Mouse (Mus musculus): ENCODE data around the gene Gm17359. TPM values are rescaled to one million over a fixed set of nuclear protein-coding genes. Genes with fewer than 3 reads are reported as not detected.
A peak's percentile ranks its signal among the peaks of the same experiment; 100 is the strongest.

Gene Gm17359
- not detected for total RNA-seq (2021)

DNA sequence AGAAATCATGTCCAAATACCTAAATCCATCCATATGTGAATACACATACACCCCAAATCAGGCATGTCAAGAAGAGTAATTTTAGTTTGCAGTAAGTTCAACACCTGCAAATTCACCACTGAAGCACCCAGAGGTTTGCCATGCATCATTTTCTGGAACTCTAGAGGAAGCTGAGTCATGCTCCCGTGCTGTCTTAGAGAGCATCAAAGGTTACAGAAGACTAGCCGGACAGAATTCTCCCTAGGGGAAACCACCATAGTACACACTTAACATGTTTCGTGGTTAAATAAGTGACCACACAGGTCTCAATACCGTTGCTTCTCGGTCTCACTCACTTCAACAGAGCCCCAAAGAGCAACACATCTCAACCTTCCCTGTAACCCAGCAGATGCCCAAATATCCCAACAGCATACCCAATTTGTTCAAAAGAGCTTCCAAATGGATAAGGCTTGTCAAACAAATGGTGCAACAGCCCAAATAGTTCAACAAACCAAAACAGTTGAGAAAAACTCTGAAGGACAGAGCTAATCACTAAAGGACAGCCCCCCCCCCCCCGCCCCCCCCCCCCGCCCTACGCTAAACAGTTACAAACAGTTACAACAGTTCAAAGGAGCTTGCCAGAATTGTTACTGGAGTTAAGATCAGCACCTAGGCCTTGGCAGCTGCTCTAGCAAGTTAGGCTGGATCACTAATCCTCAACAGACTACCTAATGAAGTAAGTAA lies at the start of gene Gm17359:
TSS of gene Gm17359 (plus strand) at position 618 of the 723 bp plus-strand sequence.
- DNase-seq (ENCODE audit: low spot score), result no peak
- intact Hi-C loops (cut with DNase I), result no loop called here

DNA sequence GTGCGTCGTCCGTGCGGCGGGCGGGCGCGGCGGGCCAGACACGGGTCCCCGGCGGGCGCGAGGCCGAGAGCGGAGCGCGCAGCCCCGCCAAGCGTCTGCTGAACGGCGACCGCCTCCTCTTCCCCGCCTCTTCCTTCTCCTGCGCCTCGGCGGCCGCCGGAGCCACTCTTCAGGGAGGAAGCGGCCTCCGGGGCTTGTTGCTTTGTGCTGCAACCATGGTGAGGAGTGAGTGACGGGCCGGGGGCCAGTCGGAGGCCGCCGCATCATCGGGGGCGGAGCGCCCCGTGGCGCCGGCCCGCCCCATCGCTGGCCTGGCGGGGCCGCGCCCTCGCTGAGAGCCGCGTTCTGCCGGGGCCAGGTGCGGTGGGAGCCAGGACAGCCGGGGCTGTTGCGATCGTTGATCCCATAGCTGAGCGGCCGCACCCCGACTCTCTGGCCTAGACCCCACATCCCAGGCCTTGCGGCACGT lies 49.3 kb upstream of the Gm17359 start:
- intact Hi-C loops (cut with DNase I), result loop anchor here (5.0 kb wide), 1 partner anchor 300 kb away; no protein-coding TSS in a partner anchor
- peak; percentile 95 for DNase-seq (ENCODE audit: low spot score)

DNA sequence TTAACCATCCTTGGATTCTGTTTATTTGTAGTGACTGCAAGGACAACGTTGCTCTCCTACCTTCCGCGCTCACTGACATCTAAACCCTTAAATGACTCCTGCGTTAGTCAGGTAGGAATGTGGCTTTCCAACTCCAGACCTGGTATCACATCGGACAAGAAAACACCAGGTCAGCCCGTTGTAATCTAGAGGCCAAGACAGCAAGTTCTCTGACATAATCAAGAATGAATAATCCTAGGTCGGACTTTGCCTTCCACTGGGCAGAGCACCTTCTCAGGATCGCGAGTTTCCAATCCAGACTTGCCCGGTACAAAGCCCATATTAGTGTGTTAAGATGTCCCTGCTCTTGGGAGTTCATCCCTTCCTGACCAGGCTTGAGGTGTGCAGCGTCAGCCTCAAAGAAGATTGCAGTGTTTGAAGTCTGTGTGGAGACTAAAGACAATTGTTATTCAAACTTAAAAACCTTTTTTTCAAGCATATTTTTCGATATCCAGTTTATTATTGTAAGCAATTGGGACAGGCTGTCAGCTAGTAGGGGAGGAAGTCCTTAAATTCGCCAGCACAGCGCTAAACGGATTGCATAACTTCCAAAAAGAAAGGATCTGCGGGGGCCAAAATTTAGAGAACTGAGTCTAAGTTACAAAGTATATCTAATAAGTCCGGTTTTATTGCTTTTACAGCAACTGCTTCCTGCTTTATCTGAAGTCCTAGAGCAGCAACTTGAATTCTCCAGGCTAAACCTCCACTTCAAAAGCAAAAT lies 48.6 kb upstream of the Gm17359 start:
- DNase-seq (ENCODE audit: low spot score), result no peak
- intact Hi-C loops (cut with DNase I), result loop anchor here (5.0 kb wide), 1 partner anchor 299 kb away; no protein-coding TSS in a partner anchor

DNA sequence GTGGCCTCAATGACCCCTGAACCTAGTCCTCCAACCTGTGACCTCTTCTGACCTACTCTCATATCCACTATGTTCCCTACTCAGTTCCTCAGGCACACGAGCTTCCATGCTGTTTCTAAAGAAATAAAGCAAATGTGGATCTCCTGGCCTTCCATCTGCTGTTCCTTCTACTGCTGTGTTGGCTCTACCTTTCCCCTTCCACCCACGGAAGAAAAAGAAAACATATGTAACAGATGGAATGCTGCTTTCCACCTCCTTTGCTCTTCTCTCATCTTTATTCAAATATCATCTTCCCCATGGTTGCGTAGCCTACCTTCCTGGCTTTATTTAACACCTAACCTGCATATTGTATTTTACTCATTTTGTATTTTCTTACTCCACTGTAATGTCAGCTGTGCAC lies 47.4 kb upstream of the Gm17359 start:
- DNase-seq (ENCODE audit: low spot score), result no peak
- intact Hi-C loops (cut with DNase I), result loop anchor here (5.0 kb wide), 1 partner anchor 298 kb away; no protein-coding TSS in a partner anchor

DNA sequence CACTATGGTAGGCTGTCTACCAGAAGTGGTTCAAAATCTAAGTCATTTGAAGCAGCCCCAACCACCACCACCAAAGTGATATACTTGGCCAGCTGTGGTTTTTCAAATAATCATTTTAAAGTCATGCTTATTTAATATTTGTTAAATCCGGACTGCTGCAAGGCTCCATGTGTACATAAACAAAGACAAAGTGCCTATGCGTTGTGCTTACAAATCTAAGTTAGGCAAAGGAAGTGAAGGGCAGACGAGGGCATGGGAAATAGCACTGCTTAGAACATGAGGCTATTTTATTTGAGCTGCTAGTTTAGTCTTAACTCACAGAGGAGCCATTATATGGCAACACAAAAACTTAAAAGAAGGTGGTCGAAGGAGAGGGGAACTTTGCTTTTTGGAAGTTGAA lies 43.4 kb upstream of the Gm17359 start:
- intact Hi-C loops (cut with DNase I), result loop anchor here (10.0 kb wide), 1 partner anchor 152 kb away; no protein-coding TSS in a partner anchor

DNA sequence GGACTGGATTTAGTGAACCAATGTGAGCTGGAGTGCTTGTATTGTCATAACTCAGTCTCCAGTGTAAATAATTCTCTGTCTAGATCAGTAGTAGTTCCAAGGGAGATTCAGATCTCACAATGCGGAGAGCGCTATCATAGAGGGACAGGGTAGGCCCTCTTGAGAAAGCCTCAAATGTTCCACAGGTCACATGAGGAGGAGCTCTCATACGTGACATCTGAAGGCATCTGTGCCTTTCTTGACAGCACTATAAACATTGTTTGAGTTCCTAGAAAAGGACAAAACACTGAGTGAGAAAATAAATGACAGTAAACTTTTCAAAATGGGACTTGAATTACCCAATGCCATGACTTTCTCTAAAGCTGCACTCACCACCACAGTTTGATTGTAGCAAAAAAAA lies 41.8 kb upstream of the Gm17359 start:
- no peak for DNase-seq (ENCODE audit: low spot score)
- intact Hi-C loops (cut with DNase I), result loop anchor here (10.0 kb wide), 1 partner anchor 150 kb away; no protein-coding TSS in a partner anchor

More for the DNA sequence above, 43.4 kb upstream of the Gm17359 start:
- no peak for DNase-seq (ENCODE audit: low spot score)

DNA sequence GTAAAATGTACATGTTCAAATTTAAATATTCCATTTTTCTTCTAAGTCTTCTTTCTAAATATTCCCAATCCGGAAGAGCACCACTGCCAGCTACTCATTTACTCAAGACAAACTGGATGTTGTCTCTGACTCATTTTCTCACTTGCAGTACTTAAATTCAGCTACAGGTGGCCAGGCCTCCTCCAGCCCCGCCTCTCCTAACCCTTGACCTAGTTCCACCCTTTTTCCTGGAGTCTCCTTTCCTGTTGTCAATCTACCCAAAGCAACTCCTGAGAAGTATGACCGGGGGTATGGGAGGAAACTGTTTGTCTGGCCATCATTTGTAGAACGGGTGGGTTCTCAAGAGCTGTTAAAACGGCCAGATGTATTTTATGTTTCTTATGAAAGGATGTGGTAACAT lies 40.4 kb upstream of the Gm17359 start:
- intact Hi-C loops (cut with DNase I), result loop anchor here (10.0 kb wide), 1 partner anchor 149 kb away; no protein-coding TSS in a partner anchor
- DNase-seq (ENCODE audit: low spot score), result no peak

DNA sequence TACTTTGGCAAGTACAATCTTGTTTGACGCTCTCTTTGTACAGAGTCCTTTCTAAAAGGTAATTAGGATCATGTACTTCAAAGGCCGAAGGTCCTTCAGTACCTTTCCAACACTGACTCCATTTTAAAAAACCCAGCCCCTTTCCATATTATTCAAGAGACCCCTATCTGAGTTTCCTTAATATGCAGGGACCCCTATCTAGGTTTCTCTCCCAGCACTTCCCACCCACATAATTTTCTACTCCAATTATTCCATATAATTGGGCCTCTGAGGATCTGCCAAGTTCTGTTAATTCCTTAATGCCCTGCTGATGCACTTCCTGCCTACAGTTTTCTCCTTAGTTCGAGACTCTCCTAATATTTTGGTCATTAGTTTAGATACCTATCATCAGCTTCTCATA lies 39.9 kb upstream of the Gm17359 start:
- no peak for DNase-seq (ENCODE audit: low spot score)
- intact Hi-C loops (cut with DNase I), result loop anchor here (10.0 kb wide), 1 partner anchor 148 kb away; no protein-coding TSS in a partner anchor

DNA sequence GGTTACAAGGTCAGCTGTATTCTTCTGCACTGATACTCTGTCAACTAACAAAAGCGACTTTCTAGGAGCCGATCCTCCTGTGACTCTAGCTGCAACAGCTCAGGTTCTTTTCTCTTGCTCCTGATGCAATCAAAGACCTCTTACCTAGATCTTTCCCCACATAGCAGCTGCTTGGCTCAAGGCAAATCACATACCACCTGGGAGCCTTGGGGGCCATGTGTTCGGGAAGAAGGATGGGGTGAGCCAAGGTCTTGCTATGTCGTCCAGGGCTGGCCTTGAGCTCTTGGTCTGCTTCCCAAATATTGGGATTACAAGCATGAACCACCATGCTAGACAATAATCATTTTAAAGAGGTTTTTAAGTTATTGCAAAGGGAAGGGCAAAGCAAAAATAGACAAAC lies 39.2 kb upstream of the Gm17359 start:
- intact Hi-C loops (cut with DNase I), result loop anchor here (10.0 kb wide), 1 partner anchor 148 kb away; no protein-coding TSS in a partner anchor
- DNase-seq (ENCODE audit: low spot score), result no peak

DNA sequence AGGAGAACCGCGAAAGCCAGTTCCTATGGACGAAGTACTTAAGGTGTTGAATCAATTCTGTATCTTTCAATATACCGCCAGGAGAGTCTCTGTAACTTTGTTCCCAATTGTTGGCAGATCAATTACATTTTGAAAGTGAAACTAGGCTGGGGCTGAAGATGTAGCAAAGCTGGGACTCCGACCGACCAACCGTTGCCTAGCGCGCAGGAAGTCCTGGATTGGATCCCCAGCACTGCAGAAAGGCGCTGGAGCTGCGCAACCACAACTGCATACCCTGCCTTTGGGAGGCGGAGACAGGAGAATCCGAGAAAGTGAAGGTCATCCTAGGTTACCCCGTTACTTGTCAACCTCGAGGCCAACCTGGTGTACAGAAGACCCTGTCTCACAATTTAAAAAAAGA lies 37.1 kb upstream of the Gm17359 start:
- intact Hi-C loops (cut with DNase I), result loop anchor here (10.0 kb wide), 1 partner anchor 145 kb away; no protein-coding TSS in a partner anchor

DNA sequence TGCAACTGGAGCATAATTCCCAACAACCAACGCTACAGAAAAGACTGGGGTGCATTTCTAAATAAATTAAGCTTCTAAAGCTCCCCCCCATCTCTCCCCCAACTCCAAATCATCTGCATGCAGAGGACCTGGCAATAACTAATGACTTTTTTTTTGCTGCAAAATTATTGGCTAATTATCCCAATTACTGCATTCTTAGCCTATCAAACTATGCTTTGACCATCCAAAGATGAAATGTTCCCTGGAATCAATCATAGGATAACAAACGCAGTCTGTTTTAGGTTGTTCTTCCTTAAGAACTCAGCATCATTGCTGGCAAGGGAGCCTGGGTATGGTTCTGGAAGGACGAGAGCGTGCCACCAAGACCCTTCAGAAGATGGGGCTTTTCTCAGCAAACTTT lies 27.9 kb upstream of the Gm17359 start:
- intact Hi-C loops (cut with DNase I), result no loop called here
- DNase-seq (ENCODE audit: low spot score), result no peak

More for the DNA sequence above, 37.1 kb upstream of the Gm17359 start:
- DNase-seq (ENCODE audit: low spot score), result no peak

DNA sequence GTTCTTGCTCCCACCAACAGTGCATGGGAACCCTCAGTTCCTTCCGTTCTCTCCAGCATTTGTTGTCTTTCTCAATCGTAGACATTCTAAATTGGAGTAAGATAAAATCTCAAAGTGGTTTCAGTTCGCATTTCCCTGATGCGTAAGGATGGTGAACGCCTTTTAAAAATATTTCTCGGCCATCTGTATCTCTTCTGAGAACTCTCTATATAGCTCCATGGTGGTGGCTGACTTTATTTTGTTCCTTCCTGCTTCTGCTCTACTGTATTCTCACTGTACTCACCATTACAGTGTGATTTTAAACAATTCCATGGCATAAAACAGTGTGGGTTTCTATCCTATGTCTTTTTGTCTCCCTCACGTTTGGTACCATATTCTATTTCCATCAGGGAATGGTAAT lies 26.3 kb upstream of the Gm17359 start:
- intact Hi-C loops (cut with DNase I), result no loop called here
- DNase-seq (ENCODE audit: low spot score), result no peak

DNA sequence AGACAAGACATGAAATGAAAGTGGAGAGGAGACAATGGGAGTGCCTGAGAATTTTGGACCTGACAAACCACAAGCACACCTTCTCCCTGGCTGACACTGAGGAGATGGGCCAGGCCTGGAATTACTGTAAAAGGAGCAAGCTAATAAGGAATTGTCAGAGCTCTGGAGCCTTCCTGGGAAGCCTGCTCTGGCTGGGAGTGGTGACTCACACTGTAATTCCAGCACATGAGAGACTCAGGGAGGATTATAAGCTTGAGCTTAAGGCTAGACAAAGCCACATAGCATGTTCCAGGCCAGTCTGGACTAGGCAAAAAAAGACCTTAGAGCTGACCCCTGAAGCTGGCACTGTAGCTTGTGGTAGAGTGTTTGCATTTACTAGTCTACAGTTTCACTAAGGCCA lies 24.6 kb upstream of the Gm17359 start:
- no peak for DNase-seq (ENCODE audit: low spot score)
- intact Hi-C loops (cut with DNase I), result no loop called here

DNA sequence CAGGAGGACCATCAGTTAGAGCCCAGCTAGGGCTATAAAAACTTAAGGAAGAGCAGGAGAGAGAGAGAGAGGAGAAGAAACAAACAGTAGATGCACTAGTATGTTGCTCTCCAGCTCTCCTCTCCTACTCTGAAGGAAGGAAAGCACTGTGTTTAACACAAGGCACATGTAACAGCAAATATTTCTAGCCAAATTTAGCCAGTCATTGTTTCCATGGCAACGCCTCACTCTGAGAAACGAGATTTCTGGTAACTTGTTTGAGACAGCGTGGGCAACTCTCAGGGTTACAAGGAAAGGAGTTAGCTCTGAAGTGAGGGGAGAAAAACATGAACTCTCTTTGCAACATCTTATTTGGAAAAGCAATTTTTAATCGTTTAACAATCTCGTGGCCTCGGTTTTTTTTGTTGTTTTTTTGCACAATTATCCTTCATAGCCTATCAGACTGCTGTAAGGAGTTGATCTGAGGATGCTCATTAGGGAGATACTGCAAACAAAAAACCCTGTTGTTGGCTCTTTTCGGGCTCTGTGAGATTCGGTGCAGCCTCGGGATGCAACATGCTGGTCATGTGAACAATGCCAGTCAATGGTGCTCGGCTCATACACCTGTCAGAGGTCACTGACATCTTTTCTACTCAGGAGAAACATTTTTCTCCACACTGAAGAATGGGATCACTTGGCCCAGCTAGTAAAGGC lies 22.3 kb upstream of the Gm17359 start:
- intact Hi-C loops (cut with DNase I), result no loop called here
- DNase-seq (ENCODE audit: low spot score), result no peak

DNA sequence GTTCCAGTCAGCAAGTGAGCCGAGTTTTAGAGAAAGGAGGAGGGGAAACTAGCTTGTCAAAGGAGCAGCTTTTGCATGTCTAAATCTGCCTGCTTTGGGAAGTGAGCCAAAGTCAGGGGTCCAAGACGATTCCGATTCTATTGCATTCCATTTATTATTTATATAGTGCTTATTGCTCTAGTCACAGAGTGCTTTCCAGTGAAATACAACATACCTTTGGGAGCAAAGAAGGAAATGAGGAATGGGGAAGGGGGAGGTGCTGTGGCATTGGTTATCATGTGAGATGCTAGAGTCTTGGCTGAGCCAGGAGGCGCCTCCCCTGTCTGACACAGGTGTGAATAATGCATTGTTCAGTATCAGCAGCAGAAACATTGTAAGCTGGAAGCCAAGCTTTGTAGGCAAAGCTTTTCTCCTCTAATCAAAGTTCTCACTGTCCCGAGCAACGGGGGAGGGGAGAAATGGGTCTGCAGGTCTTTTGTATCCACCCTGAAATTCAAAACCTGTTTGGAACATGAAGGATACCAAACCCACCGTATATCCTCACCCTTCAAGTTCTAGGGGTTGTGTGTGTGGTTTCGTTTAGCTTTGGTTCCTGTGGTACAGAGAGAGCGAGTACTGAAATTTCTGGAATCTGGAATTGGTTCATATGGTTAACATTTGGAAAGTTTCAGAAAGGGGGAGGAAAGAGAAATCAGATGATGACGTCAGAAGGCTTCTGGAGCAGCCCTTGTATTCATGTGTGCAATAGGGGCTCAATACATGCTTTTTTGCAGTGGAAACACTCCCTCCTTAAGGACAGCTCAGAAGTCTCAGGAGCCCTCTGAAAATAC lies 11.5 kb upstream of the Gm17359 start:
- intact Hi-C loops (cut with DNase I), result no loop called here
- DNase-seq (ENCODE audit: low spot score), result no peak

DNA sequence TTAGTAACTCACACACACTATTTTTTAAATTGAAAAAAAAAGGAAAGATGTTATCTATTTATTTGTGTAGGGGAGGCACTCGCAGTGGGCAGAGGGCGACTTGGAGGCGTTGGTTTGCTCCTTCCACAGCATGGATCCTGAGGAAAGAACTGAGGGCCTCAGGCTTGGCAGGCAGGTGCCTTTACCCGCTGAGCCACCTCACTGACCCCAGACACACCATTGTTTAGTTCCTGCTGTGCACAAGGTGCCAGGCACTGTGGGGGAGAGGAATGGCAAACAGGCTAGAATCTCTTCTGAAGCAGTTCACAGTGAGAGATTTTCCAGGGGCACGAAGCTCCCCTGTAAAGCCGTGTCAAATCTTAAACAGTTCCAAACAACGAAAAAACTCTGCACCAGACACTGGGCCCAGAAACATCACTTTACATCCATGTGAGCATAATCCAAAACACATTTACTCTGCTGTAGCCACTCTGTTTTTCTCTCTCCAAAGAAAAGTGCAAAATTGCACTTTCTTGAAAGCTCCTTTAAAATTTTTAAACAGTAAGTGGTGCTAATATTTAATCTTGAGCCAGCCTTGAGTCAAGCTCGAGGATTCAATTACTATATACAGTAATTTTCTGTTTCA lies 6.7 kb upstream of the Gm17359 start:
- no peak for DNase-seq (ENCODE audit: low spot score)
- intact Hi-C loops (cut with DNase I), result no loop called here

DNA sequence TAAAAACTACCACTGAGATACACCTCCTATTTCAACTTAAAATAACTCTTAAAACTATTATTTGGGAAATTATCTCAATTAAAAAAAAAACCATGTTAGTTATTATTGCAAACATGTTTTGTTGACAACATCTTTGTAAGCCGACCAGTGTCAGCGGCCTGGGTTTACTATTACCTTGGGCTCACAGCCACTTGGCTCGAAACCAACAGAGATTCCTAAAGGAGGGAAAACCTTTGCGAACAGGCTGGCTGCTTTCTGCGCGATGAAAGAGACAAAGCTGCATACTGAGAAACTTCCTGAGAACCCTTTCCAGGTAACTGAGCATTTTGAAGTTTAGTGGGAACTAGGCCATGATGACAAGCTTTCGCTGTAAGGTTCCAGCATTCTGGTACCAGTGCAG lies 3.4 kb upstream of the Gm17359 start:
- intact Hi-C loops (cut with DNase I), result no loop called here
- DNase-seq (ENCODE audit: low spot score), result no peak

DNA sequence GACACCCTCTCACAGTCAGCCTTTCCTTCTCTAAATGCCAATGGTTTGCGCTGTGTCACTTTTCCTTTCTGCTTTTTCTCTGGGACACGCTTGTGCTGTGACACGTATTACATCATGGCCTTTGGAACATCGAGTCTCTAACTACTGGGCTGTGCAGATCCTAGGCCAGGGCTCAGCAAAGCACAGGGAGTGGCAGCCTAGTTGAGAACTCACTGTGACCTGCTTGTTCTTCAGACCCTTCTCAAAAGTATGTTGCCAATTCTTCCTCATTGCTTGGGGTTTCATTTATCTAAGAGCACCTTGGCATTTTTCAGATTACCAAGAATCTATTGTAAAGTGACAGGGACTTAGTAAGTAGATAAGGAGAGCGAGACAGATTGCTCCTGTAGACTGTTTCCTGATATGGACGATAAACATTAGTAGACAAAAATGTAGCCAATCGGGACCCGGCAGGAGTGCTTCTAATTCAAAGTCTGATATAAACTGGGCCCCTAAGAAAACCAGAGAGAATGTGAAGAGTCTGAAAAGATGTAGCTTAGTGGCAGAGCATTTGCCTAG lies 2.7 kb upstream of the Gm17359 start:
- DNase-seq (ENCODE audit: low spot score), result no peak
- intact Hi-C loops (cut with DNase I), result no loop called here

DNA sequence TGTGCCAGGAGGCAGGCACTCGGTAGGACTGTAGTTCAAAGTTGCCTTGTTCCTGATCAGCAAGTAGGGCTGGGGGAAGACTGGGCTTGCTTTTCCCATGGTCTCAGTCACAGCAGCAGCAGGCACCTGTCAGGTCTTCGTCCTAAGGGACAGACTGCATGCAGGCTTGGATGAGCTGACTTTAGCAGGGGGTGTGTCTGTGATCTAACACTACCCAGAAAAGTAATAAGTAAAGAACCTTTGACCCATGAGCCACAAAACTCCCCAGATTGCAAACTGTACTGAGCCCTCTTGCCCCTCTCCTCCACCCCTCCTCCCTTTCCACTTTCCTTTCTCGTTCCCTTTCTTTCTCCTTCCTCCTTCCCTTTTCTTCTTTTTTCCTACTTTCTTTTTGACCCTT lies 4.3 kb downstream of the Gm17359 start:
- intact Hi-C loops (cut with DNase I), result no loop called here

More for the DNA sequence above, 4.3 kb downstream of the Gm17359 start:
- DNase-seq (ENCODE audit: low spot score), result no peak

Data from heart, postnatal 25 days (tissue).